Mouse (Mus musculus) myocyte (in vitro differentiated cells): ENCODE measurements around the gene Brd7. TPM values are rescaled to one million over a fixed set of nuclear protein-coding genes. Genes with fewer than 3 reads are reported as not detected.

ENCODE experiments used
- H3K27me3 ChIP-seq: one replicate; pipeline ENCODE4 v1.6.1; 2011; ENCODE audit not compliant: control insufficient read depth, insufficient read depth, insufficient read length
- H3K36me3 ChIP-seq: one replicate; pipeline ENCODE4 v1.6.1; 2011; ENCODE audit not compliant: control insufficient read depth, insufficient read depth
- H3K4me2 ChIP-seq: one replicate; pipeline ENCODE4 v1.6.1; 2011; ENCODE audit warnings: low read depth, control low read depth
- H3K4me3 ChIP-seq: one replicate; pipeline ENCODE4 v1.5.1; 2011; ENCODE audit warnings: mild to moderate bottlenecking, control low read depth, moderate library complexity
- H3K79me2 ChIP-seq: one replicate; pipeline ENCODE4 v1.6.1; 2011; ENCODE audit not compliant: control insufficient read depth, insufficient read depth
- H3ac ChIP-seq: one replicate; pipeline ENCODE4 v1.6.1; 2011; ENCODE audit not compliant: control insufficient read depth, insufficient read length
- CEBPB ChIP-seq: IDR thresholded peaks from 2 replicates; pipeline ENCODE4 v1.6.1; 2011; ENCODE audit warnings: mild to moderate bottlenecking, moderate library complexity; ENCODE audit not compliant: poor library complexity, insufficient read depth, severe bottlenecking
- E2F4 ChIP-seq: IDR thresholded peaks from one replicate; pipeline ENCODE4 v1.6.1; 2011; ENCODE audit warnings: mild to moderate bottlenecking, control low read depth, moderate library complexity; ENCODE audit not compliant: insufficient read depth
- MAX ChIP-seq: IDR thresholded peaks from one replicate; pipeline ENCODE4 v1.6.1; 2011; ENCODE audit warnings: low read depth, mild to moderate bottlenecking, control low read depth
- MYOD1 ChIP-seq, 3 experiments: IDR thresholded peaks; one replicate each; pipeline ENCODE4 v1.6.1; 2011; ENCODE audit warnings: control low read depth in 2 of 3, low read depth in 2 of 3, mild to moderate bottlenecking in 2 of 3, moderate library complexity in 1 of 3; ENCODE audit not compliant: insufficient read length in 2 of 3, control insufficient read depth in 1 of 3
- MYOG ChIP-seq, 3 experiments: IDR thresholded peaks; one replicate each; pipeline ENCODE4 v1.6.1; 2011; ENCODE audit warnings: control low read depth in 2 of 3, low read depth in 2 of 3, mild to moderate bottlenecking in 2 of 3; ENCODE audit not compliant: insufficient read length in 2 of 3, control insufficient read depth in 1 of 3, insufficient read depth in 1 of 3
- POLR2A ChIP-seq: IDR thresholded peaks from one replicate; pipeline ENCODE4 v1.6.1; 2011; ENCODE audit warnings: low read depth, mild to moderate bottlenecking, control low read depth, moderate library complexity; ENCODE audit not compliant: insufficient read length
- POLR2AphosphoS2 ChIP-seq: IDR thresholded peaks from one replicate; pipeline ENCODE4 v1.6.1; 2011; ENCODE audit warnings: low read depth, control low read depth; ENCODE audit not compliant: insufficient read length
- REST ChIP-seq: IDR thresholded peaks from one replicate; pipeline ENCODE4 v1.6.1; 2011; ENCODE audit warnings: mild to moderate bottlenecking, control low read depth, moderate library complexity; ENCODE audit not compliant: insufficient read depth, insufficient read length
- SRF ChIP-seq: IDR thresholded peaks from one replicate; pipeline ENCODE4 v1.6.1; 2011; ENCODE audit warnings: low read depth; ENCODE audit not compliant: control insufficient read depth, insufficient read length
- TCF12 ChIP-seq: IDR thresholded peaks from one replicate; pipeline ENCODE4 v1.6.1; 2011; ENCODE audit warnings: mild to moderate bottlenecking, control low read depth; ENCODE audit not compliant: poor library complexity, insufficient read depth, severe bottlenecking
- TCF3 ChIP-seq: IDR thresholded peaks from one replicate; pipeline ENCODE4 v1.6.1; 2011; ENCODE audit warnings: low read depth, control low read depth; ENCODE audit not compliant: insufficient read length
- USF1 ChIP-seq: IDR thresholded peaks from one replicate; pipeline ENCODE4 v1.6.1; 2011; ENCODE audit warnings: low read depth, mild to moderate bottlenecking, control low read depth, moderate library complexity
- polyA plus RNA-seq: library from polyadenylated mRNA; unstranded; fragments of >200 nt; fragmentation: generic; extraction: Trizol; gene quantifications from one replicate; pipeline ENCODE4 v1.2.1, GENCODE M21; 2012; ENCODE audit warnings: missing spikeins

Gene Brd7
- polyA plus RNA-seq, 1 experiment = 52.7 TPM

GRCm38 (mm10) chr8:88334975-88335374 lies 27.0 kb downstream of the Brd7 start:
- TF ChIP-seq MYOD1 (IDR thresholded peaks at IDR 0.05; ENCODE audit: control insufficient read depth in 1 of 3, insufficient read length in 2 of 3, low read depth in 2 of 3) (no peak), E2F4 (no peak), REST (no peak), POLR2A (no peak), POLR2AphosphoS2 (no peak), SRF (no peak), TCF12 (no peak), CEBPB (no peak), USF1 (no peak), MYOG (IDR thresholded peaks at IDR 0.05; ENCODE audit: control insufficient read depth in 1 of 3, insufficient read depth in 1 of 3, insufficient read length in 2 of 3, low read depth in 2 of 3) (no peak), MAX (no peak), TCF3 (no peak)
- peaks cover 93% of the 10 kb centered on the region for H3K36me3 ChIP-seq
- H3K4me2 ChIP-seq = no peak overlapping the region
- no peak overlapping the region for H3K4me3 ChIP-seq
- no peaks in the 10 kb centered on the region for H3K79me2 ChIP-seq
- H3ac ChIP-seq = no peak overlapping the region
- H3K27me3 ChIP-seq = no peaks in the 10 kb centered on the region

DNA sequence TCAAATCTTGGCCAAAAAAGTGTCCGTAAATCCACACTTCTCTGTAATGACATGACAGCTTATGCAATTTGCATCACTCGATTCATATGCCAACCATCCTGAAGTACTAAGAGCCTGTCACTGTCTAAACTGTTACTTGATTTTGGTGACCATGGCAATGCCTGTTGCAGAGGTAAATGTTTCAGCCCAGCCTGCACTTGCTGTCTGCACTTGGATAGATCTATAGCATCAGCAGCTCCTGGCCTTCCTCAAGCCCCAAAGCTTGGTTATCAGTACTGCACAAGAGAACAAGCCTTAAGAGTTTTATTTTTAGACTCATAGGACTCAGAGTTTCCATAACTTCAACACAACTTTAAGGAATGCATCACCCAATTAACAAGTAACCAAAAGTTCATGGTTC lies 27.6 kb downstream of the Brd7 start:
- no peak overlapping the region for H3K4me2 ChIP-seq
- no peak overlapping the region for H3K4me3 ChIP-seq
- no peaks in the 10 kb centered on the region for H3K27me3 ChIP-seq
- TF ChIP-seq MAX (no peak), E2F4 (no peak), SRF (no peak), MYOG (IDR thresholded peaks at IDR 0.05; ENCODE audit: control insufficient read depth in 1 of 3, insufficient read depth in 1 of 3, insufficient read length in 2 of 3, low read depth in 2 of 3) (no peak), USF1 (no peak), POLR2A (no peak), CEBPB (no peak), POLR2AphosphoS2 (no peak), REST (no peak), TCF12 (no peak), MYOD1 (IDR thresholded peaks at IDR 0.05; ENCODE audit: control insufficient read depth in 1 of 3, insufficient read length in 2 of 3, low read depth in 2 of 3) (no peak), TCF3 (no peak)
- peaks cover 95% of the 10 kb centered on the region for H3K36me3 ChIP-seq
- no peak overlapping the region for H3ac ChIP-seq
- no peaks in the 10 kb centered on the region for H3K79me2 ChIP-seq

DNA sequence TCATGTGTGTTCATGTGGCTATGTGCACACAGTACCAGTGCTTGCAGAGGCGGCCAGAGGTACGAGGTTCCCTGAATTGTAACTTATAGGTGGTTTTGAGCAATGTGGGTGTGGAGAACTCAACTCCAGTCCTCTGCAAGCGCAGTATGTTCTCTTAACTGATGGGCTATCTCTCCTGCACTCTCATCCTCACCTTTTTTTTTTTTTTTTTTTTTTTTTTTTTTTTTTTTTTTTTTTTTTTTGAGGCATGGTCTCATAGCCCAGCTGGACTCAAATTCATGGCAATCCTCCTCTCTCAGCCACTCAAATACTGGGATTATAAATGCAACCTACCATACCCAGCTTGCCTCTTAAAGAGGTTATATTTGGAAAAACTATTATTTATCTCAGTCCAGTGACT lies 31.2 kb downstream of the Brd7 start:
- H3K4me3 ChIP-seq = no peak overlapping the region
- H3K36me3 ChIP-seq = peaks cover 93% of the 10 kb centered on the region
- H3K79me2 ChIP-seq = no peaks in the 10 kb centered on the region
- H3K4me2 ChIP-seq = no peak overlapping the region
- H3ac ChIP-seq = no peak overlapping the region
- no peaks in the 10 kb centered on the region for H3K27me3 ChIP-seq
- TF ChIP-seq POLR2AphosphoS2 (peak; percentile 41), MAX (no peak)

DNA sequence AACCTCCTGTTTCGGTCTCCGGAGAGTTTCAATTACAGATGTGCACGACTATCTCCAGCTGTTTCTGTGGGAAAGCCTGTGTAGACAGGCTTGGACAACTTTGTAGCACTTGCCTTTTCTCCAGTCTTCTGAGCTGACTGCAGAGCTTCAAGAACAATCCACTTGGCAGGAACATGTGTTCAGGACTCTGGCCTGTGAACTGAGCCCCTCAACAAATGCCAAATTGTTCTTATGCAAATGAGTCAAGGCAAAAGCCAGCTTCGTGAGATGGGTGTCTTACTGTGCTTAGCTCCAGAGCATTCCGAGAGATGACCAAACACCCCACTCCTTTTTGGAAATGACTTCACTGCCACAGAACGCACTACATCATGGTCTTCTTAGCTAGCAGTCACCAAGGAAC lies 33.3 kb downstream of the Brd7 start:
- Histone ChIP-seq H3K79me2 (no peaks in the 10 kb centered on the region), H3ac (no peak overlapping the region), H3K36me3 (peaks cover 79% of the 10 kb centered on the region), H3K4me3 (no peak overlapping the region), H3K27me3 (no peaks in the 10 kb centered on the region), H3K4me2 (no peak overlapping the region)
- no peak for TF ChIP-seq TCF12
- no peak for TF ChIP-seq POLR2A
- TF ChIP-seq USF1 = no peak
- TF ChIP-seq MYOG (IDR thresholded peaks at IDR 0.05; ENCODE audit: control insufficient read depth in 1 of 3, insufficient read depth in 1 of 3, insufficient read length in 2 of 3, low read depth in 2 of 3) = no peak
- TF ChIP-seq SRF = no peak
- no peak for TF ChIP-seq TCF3
- no peak for TF ChIP-seq MAX
- TF ChIP-seq POLR2AphosphoS2 = no peak
- no peak for TF ChIP-seq MYOD1 (IDR thresholded peaks at IDR 0.05; ENCODE audit: control insufficient read depth in 1 of 3, insufficient read length in 2 of 3, low read depth in 2 of 3)
- no peak for TF ChIP-seq REST
- no peak for TF ChIP-seq E2F4
- no peak for TF ChIP-seq CEBPB

GRCm38 (mm10) chr8:88326328-88326727 lies 35.7 kb downstream of the Brd7 start:
- TF ChIP-seq POLR2A (peak; percentile 23), POLR2AphosphoS2 (peak; percentile 86), TCF3 (no peak)
- Histone ChIP-seq H3ac (no peak overlapping the region), H3K4me2 (no peak overlapping the region), H3K27me3 (no peaks in the 10 kb centered on the region), H3K79me2 (no peaks in the 10 kb centered on the region), H3K36me3 (peaks cover 66% of the 10 kb centered on the region), H3K4me3 (no peak overlapping the region)
